Mouse (Mus musculus): Measurements from ENCODE around the gene Acvrl1. TPM values are rescaled to one million over a fixed set of nuclear protein-coding genes. Genes with fewer than 3 reads are reported as not detected.
"Not testable (repeated sequence)": the region's sequence is repeated elsewhere in the genome, so short reads cannot be mapped to it uniquely, and the experiment has no call there.

Acvrl1 gene
- polyA plus RNA-seq, 1 experiment from 2014 or later, result 10.2 TPM

- H3K9me3 ChIP-seq (ENCODE audit: control insufficient read depth, low read length), result no peaks in the 10 kb centered on the region
- H3K4me2 ChIP-seq (ENCODE audit: low read length), result no peak overlapping the region
- no peaks in the 10 kb centered on the region for H3K36me3 ChIP-seq (ENCODE audit: control insufficient read depth, insufficient read depth, low read length)
- no peaks in the 10 kb centered on the region for H3K27me3 ChIP-seq (replicated peaks; ENCODE audit: control insufficient read depth, insufficient read depth, low read length)
- WGBS, result 73% methylated on average over 9 of the region's 9 CpGs
- H3K4me3 ChIP-seq (ENCODE audit: low read length), result no peak overlapping the region
- no peak overlapping the region for H3K27ac ChIP-seq (ENCODE audit: low read depth, low read length)
- no peak overlapping the region for H3K9ac ChIP-seq (ENCODE audit: low read depth, low read length)
- no peaks in the 10 kb centered on the region for H3K4me1 ChIP-seq (ENCODE audit: control insufficient read depth, insufficient read depth, low read depth, low read length)
- ATAC-seq, result no peak
Observed at GRCm38 (mm10) chr15:101103605-101104304, 24.6 kb upstream of the Acvrl1 start.

DNA sequence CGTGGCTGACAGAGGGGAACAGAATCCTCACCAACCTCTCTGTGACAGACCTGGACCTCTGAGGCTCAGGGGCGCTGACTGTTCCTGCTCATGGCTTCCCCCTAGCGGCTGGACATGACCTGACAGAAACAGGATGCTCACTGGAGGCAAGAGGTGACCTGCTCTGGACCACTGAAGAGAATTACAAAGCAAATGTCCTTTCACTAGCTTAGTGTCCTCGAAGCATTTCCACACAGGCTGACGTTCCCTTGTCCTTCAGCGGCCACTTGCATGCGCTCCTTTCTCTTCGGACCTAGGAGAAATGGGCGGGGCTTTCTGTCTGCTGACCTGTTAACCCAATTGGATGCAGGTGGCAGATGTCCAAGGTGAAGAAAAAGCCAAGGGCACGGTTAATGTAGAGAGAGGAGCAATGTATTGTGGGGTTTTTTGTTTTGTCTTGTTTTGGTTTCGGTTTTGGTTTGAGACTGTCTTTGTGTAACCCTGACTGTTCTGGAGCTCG is 22.8 kb upstream of the Acvrl1 start:
- Histone ChIP-seq H3K36me3 (ENCODE audit: control insufficient read depth, insufficient read depth, low read length) (no peaks in the 10 kb centered on the region), H3K27me3 (replicated peaks; ENCODE audit: control insufficient read depth, insufficient read depth, low read length) (no peaks in the 10 kb centered on the region), H3K9me3 (ENCODE audit: control insufficient read depth, low read length) (no peaks in the 10 kb centered on the region), H3K4me3 (ENCODE audit: low read length) (no peak overlapping the region), H3K4me1 (ENCODE audit: control insufficient read depth, insufficient read depth, low read depth, low read length) (no peaks in the 10 kb centered on the region), H3K9ac (ENCODE audit: low read depth, low read length) (no peak overlapping the region), H3K4me2 (ENCODE audit: low read length) (peak overlapping the region; percentile 38; the same call in 1 of the 2 replicates), H3K27ac (ENCODE audit: low read depth, low read length) (no peak overlapping the region)
- ATAC-seq, result peak; percentile 45; the same call in 1 of the 2 replicates
- 14% methylated on average over 12 of the region's 12 CpGs for WGBS

GRCm38 (mm10) chr15:101106011-101106410 is 22.3 kb upstream of the Acvrl1 start:
- Histone ChIP-seq H3K4me3 (ENCODE audit: low read length) (no peak overlapping the region), H3K9ac (ENCODE audit: low read depth, low read length) (no peak overlapping the region), H3K4me1 (ENCODE audit: control insufficient read depth, insufficient read depth, low read depth, low read length) (no peaks in the 10 kb centered on the region), H3K27me3 (replicated peaks; ENCODE audit: control insufficient read depth, insufficient read depth, low read length) (no peaks in the 10 kb centered on the region), H3K27ac (ENCODE audit: low read depth, low read length) (no peak overlapping the region), H3K36me3 (ENCODE audit: control insufficient read depth, insufficient read depth, low read length) (no peaks in the 10 kb centered on the region), H3K9me3 (ENCODE audit: control insufficient read depth, low read length) (no peaks in the 10 kb centered on the region), H3K4me2 (ENCODE audit: low read length) (no peak overlapping the region)
- no peak for ATAC-seq
- WGBS, result 82% methylated on average over 10 of the region's 10 CpGs

- H3K4me3 ChIP-seq (ENCODE audit: low read length), result no peak overlapping the region
- no peak overlapping the region for H3K4me2 ChIP-seq (ENCODE audit: low read length)
- no peaks in the 10 kb centered on the region for H3K27me3 ChIP-seq (replicated peaks; ENCODE audit: control insufficient read depth, insufficient read depth, low read length)
- 90% methylated on average over 5 of the region's 5 CpGs for WGBS
- H3K4me1 ChIP-seq (ENCODE audit: control insufficient read depth, insufficient read depth, low read depth, low read length), result no peaks in the 10 kb centered on the region
- ATAC-seq, result no peak
- no peak overlapping the region for H3K27ac ChIP-seq (ENCODE audit: low read depth, low read length)
- H3K36me3 ChIP-seq (ENCODE audit: control insufficient read depth, insufficient read depth, low read length), result no peaks in the 10 kb centered on the region
- no peaks in the 10 kb centered on the region for H3K9me3 ChIP-seq (ENCODE audit: control insufficient read depth, low read length)
- H3K9ac ChIP-seq (ENCODE audit: low read depth, low read length), result no peak overlapping the region
Observed at GRCm38 (mm10) chr15:101107906-101108671, 20.2 kb upstream of the Acvrl1 start.

DNA sequence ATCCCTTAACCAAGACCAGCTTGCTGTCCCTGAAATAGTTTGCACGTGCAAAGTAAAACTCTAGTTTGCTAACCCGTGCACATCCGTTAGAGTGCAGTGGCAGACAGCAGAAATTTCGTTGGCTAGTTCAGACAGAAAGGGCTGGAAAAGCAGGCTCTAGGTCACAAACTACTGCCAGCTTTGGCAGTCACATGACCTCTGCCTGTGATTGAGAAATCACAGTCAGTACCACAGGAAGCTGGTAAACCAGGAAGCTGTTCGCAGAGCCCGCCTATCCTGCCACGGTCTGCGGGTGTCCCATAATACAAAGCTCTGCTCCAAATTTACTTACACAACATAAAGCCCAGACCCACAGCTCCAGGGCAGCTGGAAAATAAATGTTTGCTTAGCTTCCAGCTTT is 15.1 kb upstream of the Acvrl1 start:
- Histone ChIP-seq H3K9me3 (ENCODE audit: control insufficient read depth, low read length) (no peaks in the 10 kb centered on the region), H3K27ac (ENCODE audit: low read depth, low read length) (no peak overlapping the region), H3K4me3 (ENCODE audit: low read length) (no peak overlapping the region), H3K27me3 (replicated peaks; ENCODE audit: control insufficient read depth, insufficient read depth, low read length) (no peaks in the 10 kb centered on the region), H3K9ac (ENCODE audit: low read depth, low read length) (no peak overlapping the region), H3K36me3 (ENCODE audit: control insufficient read depth, insufficient read depth, low read length) (no peaks in the 10 kb centered on the region), H3K4me1 (ENCODE audit: control insufficient read depth, insufficient read depth, low read depth, low read length) (no peaks in the 10 kb centered on the region), H3K4me2 (ENCODE audit: low read length) (no peak overlapping the region)
- ATAC-seq, result no peak
- 75% methylated on average over 8 of the region's 8 CpGs for WGBS

DNA sequence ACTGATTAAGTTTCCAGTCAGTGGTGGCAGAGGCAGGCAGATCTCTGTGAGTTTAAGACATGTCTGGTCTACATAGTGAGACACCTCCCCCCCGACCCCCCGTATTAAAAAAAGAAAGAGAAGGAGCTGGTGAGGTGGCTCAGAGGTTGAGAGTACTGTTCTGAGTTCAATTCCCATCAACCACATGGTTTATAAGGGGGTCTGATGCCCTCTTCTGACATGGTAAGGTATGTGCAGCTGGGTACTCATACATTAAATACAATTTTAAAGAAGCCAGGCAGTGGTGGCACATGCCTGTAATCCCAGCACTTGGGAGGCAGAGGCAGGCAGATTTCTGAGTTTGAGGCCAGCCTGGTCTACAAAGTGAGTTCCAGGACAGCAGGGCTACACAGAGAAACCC is 14.5 kb upstream of the Acvrl1 start:
- H3K9me3 ChIP-seq (ENCODE audit: control insufficient read depth, low read length); H3K9ac ChIP-seq (ENCODE audit: low read depth, low read length): not testable (repeated sequence)

DNA sequence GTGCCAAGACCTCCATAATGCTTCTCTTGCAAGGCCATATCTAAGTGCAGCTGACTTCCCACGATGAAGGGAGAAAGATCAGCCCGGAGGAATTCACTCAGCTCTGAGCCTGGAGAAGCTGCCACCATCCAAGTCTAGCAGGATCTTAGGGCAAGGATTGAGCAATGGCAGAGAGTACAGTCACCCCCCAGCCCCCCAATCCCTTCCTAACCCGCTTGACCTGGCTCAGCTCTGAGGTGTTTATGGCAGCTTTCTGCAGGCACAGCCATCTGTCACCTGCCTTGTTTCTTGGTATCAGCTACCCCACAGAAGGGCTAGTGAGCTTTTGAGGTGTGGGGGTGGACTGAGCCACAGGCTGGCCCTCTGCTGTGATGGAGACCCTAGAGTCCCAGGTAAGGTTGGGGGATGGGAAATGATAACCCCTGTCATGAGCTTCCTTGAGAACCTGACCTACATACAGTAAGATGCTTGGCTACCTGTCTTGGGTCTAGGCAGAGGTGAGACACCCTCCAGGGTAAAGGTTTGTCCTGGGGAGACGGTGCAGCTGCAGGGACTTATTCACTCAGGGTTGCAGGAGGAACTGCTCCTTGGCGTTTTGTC is 12.7 kb upstream of the Acvrl1 start, which contains the start of gene Ankrd33:
Ankrd33 (plus strand) TSS at position 245 of the 600 bp plus-strand sequence.
- H3K9ac ChIP-seq (ENCODE audit: low read depth, low read length), result no peak within 1 kb of the TSS
- H3K4me2 ChIP-seq (ENCODE audit: low read length), result no peak within 1 kb of the TSS
- no peaks in the 10 kb centered on the region for H3K4me1 ChIP-seq (ENCODE audit: control insufficient read depth, insufficient read depth, low read depth, low read length)
- no peak within 1 kb of the TSS for H3K4me3 ChIP-seq (ENCODE audit: low read length)
- no peaks in the 10 kb centered on the region for H3K27me3 ChIP-seq (replicated peaks; ENCODE audit: control insufficient read depth, insufficient read depth, low read length)
- H3K36me3 ChIP-seq (ENCODE audit: control insufficient read depth, insufficient read depth, low read length), result no peaks in the 10 kb centered on the region
- H3K27ac ChIP-seq (ENCODE audit: low read depth, low read length), result no peak within 1 kb of the TSS
- no peak for ATAC-seq
- WGBS, result 76% methylated on average over 5 of the region's 5 CpGs
- no peaks in the 10 kb centered on the region for H3K9me3 ChIP-seq (ENCODE audit: control insufficient read depth, low read length)

More for the DNA sequence above, 14.5 kb upstream of the Acvrl1 start:
- not testable (repeated sequence) for H3K4me1 ChIP-seq (ENCODE audit: control insufficient read depth, insufficient read depth, low read depth, low read length); H3K27me3 ChIP-seq (replicated peaks; ENCODE audit: control insufficient read depth, insufficient read depth, low read length); H3K4me2 ChIP-seq (ENCODE audit: low read length); H3K27ac ChIP-seq (ENCODE audit: low read depth, low read length); H3K4me3 ChIP-seq (ENCODE audit: low read length); H3K36me3 ChIP-seq (ENCODE audit: control insufficient read depth, insufficient read depth, low read length); ATAC-seq
- 83% methylated on average over 2 of the region's 2 CpGs for WGBS

DNA sequence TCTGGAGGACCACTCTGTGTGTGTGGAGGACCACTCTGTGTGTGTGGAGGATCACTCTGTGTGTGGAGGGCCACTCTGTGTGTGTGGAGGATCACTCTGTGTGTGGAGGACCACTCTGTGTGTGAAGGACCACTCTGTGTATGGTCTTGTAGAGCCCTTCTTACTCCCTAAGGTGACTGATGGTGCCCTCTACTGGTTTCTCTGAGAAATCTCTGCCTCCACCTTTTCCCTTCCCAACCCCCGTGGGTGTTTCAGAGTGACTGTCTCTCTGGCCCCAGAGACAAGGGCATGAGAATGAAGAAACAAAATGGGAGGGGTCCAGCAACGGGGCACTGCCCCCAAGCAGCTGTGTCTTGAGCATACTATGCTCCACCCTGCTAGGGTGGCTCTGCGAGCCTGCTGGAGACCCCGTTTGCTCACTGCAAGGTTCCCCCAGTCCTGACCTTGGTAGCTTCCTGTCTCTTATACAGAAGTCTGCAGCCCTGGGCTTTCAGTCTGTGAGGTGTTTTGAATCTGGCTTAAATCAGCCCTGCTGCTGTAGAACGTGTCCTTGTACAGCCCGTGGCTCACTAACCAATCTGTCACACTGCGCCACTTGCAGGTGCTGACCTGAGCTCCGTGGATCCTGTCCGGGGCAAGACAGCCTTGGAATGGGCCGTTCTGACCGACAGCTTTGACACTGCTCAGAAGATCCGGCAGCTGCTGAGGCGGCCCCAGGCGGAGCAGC is 9.8 kb upstream of the Acvrl1 start:
- H3K4me2 ChIP-seq (ENCODE audit: low read length), result no peak overlapping the region
- no peak overlapping the region for H3K9ac ChIP-seq (ENCODE audit: low read depth, low read length)
- ATAC-seq, result no peak
- no peaks in the 10 kb centered on the region for H3K9me3 ChIP-seq (ENCODE audit: control insufficient read depth, low read length)
- no peak overlapping the region for H3K4me3 ChIP-seq (ENCODE audit: low read length)
- H3K27ac ChIP-seq (ENCODE audit: low read depth, low read length), result no peak overlapping the region
- H3K27me3 ChIP-seq (replicated peaks; ENCODE audit: control insufficient read depth, insufficient read depth, low read length), result no peaks in the 10 kb centered on the region
- 57% methylated on average over 14 of the region's 14 CpGs for WGBS
- H3K4me1 ChIP-seq (ENCODE audit: control insufficient read depth, insufficient read depth, low read depth, low read length), result no peaks in the 10 kb centered on the region
- no peaks in the 10 kb centered on the region for H3K36me3 ChIP-seq (ENCODE audit: control insufficient read depth, insufficient read depth, low read length)

Data from hindbrain, embryonic 16.5 days (tissue).